In the genomic region with DNA sequence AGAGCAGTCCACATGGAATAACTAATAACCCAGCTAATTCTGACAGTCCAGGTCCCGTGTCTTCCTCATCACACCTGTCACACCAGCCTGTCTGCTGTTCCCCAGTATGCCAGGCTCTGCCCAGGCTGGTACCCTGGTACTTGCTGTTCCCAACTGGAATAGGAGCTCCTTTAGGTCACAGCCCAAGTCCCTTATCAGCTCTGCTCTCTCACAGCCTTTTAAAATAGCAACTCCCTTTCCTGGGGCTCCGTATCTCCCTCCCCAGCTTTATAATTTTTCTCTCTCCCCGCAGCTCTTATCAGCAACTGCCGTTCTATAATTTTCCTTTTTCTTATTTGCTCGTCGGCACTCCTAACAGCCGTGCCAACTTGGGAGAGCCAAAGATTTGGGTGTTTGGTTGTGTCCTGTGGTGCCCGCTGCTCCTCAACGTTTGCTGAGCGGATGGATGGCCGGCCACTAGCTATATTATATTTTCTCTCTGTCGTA, we compare ENCODE assay signal across 15 mouse cellular contexts. TPM values are rescaled to one million over a fixed set of nuclear protein-coding genes. Genes with fewer than 3 reads are reported as not detected.
DNase-seq lines count a peak whose midpoint lies in the region; ATAC-seq and TF ChIP-seq lines count a peak whose summit lies in the region.
"Had no signal": no experiment of that assay in that cellular context is flagged by ENCODE, and none has a peak within 500 bp of the region (broad histone marks: within the 10 kb centered on the region; RNA-seq: fewer than 3 reads in every experiment).

No protein-coding gene starts in this region.

- ATAC-seq in heart, embryonic 15.5 days (replicated peaks; ENCODE audit: insufficient number of reproducible peaks, insufficient read depth, low FRiP score, low read depth), result no peak; the same call in 1 of the 2 replicates
- peak; percentile 74 for ATAC-seq in liver, postnatal 0 days
- ATAC-seq in forebrain, embryonic 14.5 days, result no peak
- ATAC-seq: CD4-positive, CD25-positive, alpha-beta regulatory T cell, adult 4 months had no signal

- WGBS in heart, embryonic 15.5 days, result 22% methylated on average over 12 of the region's 12 CpGs
- whole genome bisulfite sequencing in liver, postnatal 0 days (ENCODE audit: insufficient replicate concordance), result 45% methylated on average over 12 of the region's 12 CpGs
- WGBS in forebrain, embryonic 14.5 days, result 94% methylated on average over 12 of the region's 12 CpGs

- H3K4me2 ChIP-seq in heart, embryonic 15.5 days, result peak overlapping the region; percentile 78
- peak overlapping the region; percentile 95 for H3K4me2 ChIP-seq in liver, postnatal 0 days (ENCODE audit: low read depth, low read length)
- H3K4me2 ChIP-seq in forebrain, embryonic 14.5 days (ENCODE audit: low read length), result no peak overlapping the region

- peak overlapping the region; percentile 65 for H3K4me3 ChIP-seq in heart, embryonic 15.5 days
- peak overlapping the region; percentile 89 for H3K4me3 ChIP-seq in liver, postnatal 0 days (ENCODE audit: low read depth, low read length)
- H3K4me3 ChIP-seq in forebrain, embryonic 14.5 days (ENCODE audit: low read depth, low read length), result no peak overlapping the region
- H3K4me3 ChIP-seq: midbrain, embryonic 12.5 days had no signal

- peak overlapping the region; percentile 53 for H3K9ac ChIP-seq in heart, embryonic 15.5 days
- peak overlapping the region; percentile 90 for H3K9ac ChIP-seq in liver, postnatal 0 days (replicated peaks)
- H3K9ac ChIP-seq in forebrain, embryonic 14.5 days (ENCODE audit: low read length), result no peak overlapping the region
- H3K9ac ChIP-seq: midbrain, embryonic 12.5 days had no signal

- H3K27ac ChIP-seq in heart, embryonic 15.5 days, result peak overlapping the region; percentile 97
- peak overlapping the region; percentile 84 for H3K27ac ChIP-seq in liver, postnatal 0 days (ENCODE audit: low read depth)
- H3K27ac ChIP-seq in forebrain, embryonic 14.5 days (ENCODE audit: low read depth, low read length), result no peak overlapping the region
- H3K27ac ChIP-seq: midbrain, embryonic 12.5 days had no signal

- peak; percentile 98 for TF ChIP-seq EP300 in liver, postnatal 0 days (IDR thresholded peaks at IDR 0.05; ENCODE audit: low read depth)

- H3K27me3 ChIP-seq in heart, embryonic 15.5 days, result no peaks in the 10 kb centered on the region
- H3K27me3 ChIP-seq in liver, postnatal 0 days (ENCODE audit: insufficient read depth, low read length), result no peaks in the 10 kb centered on the region
- no peaks in the 10 kb centered on the region for H3K27me3 ChIP-seq in forebrain, embryonic 14.5 days (replicated peaks; ENCODE audit: control insufficient read depth, insufficient read depth, low read length)
- H3K27me3 ChIP-seq: midbrain, embryonic 12.5 days had no signal

- TF ChIP-seq CTCF in liver, postnatal 0 days (IDR thresholded peaks at IDR 0.05; ENCODE audit: low read depth), result no peak

- H3K4me1 ChIP-seq in heart, embryonic 15.5 days (replicated peaks), result peaks cover 62% of the 10 kb centered on the region
- H3K4me1 ChIP-seq in liver, postnatal 0 days (ENCODE audit: insufficient read depth), result peaks cover 56% of the 10 kb centered on the region
- peaks cover 16% of the 10 kb centered on the region for H3K4me1 ChIP-seq in forebrain, embryonic 14.5 days (ENCODE audit: control insufficient read depth, insufficient read depth, low read length)

- DNase-seq in heart, adult 8-10 months (ENCODE audit: low spot score), result peak; percentile 62
- DNase-seq in heart, postnatal 4 days, result no peak
- DNase-seq in c-Kit-negative CD71-positive TER-119-positive erythroid progenitor cells, embryonic 14.5 days (ENCODE audit: low read depth, low spot score), result peak; percentile 77
- peak; percentile 58 for DNase-seq in liver, postnatal 0 days
- DNase-seq in adrenal gland, adult 18-20 months (ENCODE audit: low spot score in 2 of 2), result no peak
- DNase-seq in forebrain, embryonic 14.5 days (ENCODE audit: low spot score), result no peak
- DNase-seq in B cell, adult 2 months, result no peak
- DNase-seq: kidney, postnatal 25 days; thymus, postnatal 14 days had no signal

- peaks cover 13% of the 10 kb centered on the region; the same call in 1 of the 2 replicates for H3K36me3 ChIP-seq in heart, embryonic 15.5 days
- H3K36me3 ChIP-seq in liver, postnatal 0 days (replicated peaks; ENCODE audit: insufficient read depth, low read length), result peaks cover 11% of the 10 kb centered on the region
- H3K36me3 ChIP-seq in forebrain, embryonic 14.5 days (ENCODE audit: control insufficient read depth, insufficient read depth, low read length), result peaks cover 32% of the 10 kb centered on the region

- H3K9me3 ChIP-seq in heart, embryonic 15.5 days (replicated peaks), result no peaks in the 10 kb centered on the region
- no peaks in the 10 kb centered on the region for H3K9me3 ChIP-seq in liver, postnatal 0 days (ENCODE audit: low read length)
- no peaks in the 10 kb centered on the region for H3K9me3 ChIP-seq in forebrain, embryonic 14.5 days (replicated peaks; ENCODE audit: control insufficient read depth, low read length)
- H3K9me3 ChIP-seq: midbrain, embryonic 12.5 days had no signal

RNA-seq across cellular contexts. Expression of gene Adcy6, which starts 3.8 kb away (rescaled TPM):
- 100 to 1,000 TPM; 136 to 213 (median 183) TPM for total RNA-seq in heart, adult 8-10 months (2022)
- 100 to 1,000 TPM; 141 to 152 TPM for total RNA-seq in heart, postnatal 4 days (2021)
- 36.5 and 43.0 TPM in 2 replicates for polyA plus RNA-seq in heart, embryonic 15.5 days (2015; fragmentation: Nextera tagmentation; extraction: Ambion mirVana)
- 5.3 and 7.7 TPM in 2 replicates for polyA plus RNA-seq in liver, postnatal 0 days (2015; fragmentation: Nextera tagmentation; extraction: Ambion mirVana)
- 10 to 100 TPM; 48.7 to 83.1 TPM for total RNA-seq in adrenal gland, adult 18-20 months (2021)
- 6.4 and 10.4 TPM in 2 replicates for polyA plus RNA-seq in forebrain, embryonic 14.5 days (2014; fragmentation: Nextera tagmentation; extraction: Ambion mirVana)

RNA-seq across cellular contexts. Expression of gene Cacnb3, which starts 24.5 kb away (rescaled TPM):
- 1 to 10 TPM; 2.0 to 2.8 (median 2.6) TPM for total RNA-seq in heart, adult 8-10 months (2022)
- total RNA-seq in heart, postnatal 4 days (2021), result 10 to 100 TPM; 15.5 to 15.8 TPM
- 8.7 and 12.8 TPM in 2 replicates for polyA plus RNA-seq in heart, embryonic 15.5 days (2015; fragmentation: Nextera tagmentation; extraction: Ambion mirVana)
- 0.38 and 0.58 TPM in 2 replicates for polyA plus RNA-seq in liver, postnatal 0 days (2015; fragmentation: Nextera tagmentation; extraction: Ambion mirVana)
- 10 to 100 TPM; 11.9 to 14.3 TPM for total RNA-seq in adrenal gland, adult 18-20 months (2021)
- polyA plus RNA-seq in forebrain, embryonic 14.5 days (2014; fragmentation: Nextera tagmentation; extraction: Ambion mirVana), result 75.9 and 95.4 TPM in 2 replicates
- polyA plus RNA-seq: CD4-positive, CD25-positive, alpha-beta regulatory T cell, adult 4 months had no signal

RNA-seq across cellular contexts. Expression of gene 4930415O20Rik, which starts 35.3 kb away (rescaled TPM):
- total RNA-seq in heart, adult 8-10 months (2022), result 1 to 10 TPM; 1.6 to 4.2 (median 2.3) TPM
- not detected for total RNA-seq in heart, postnatal 4 days (2021)
- 0.40 and 0.74 TPM in 2 replicates for polyA plus RNA-seq in heart, embryonic 15.5 days (2015; fragmentation: Nextera tagmentation; extraction: Ambion mirVana)
- polyA plus RNA-seq in liver, postnatal 0 days (2015; fragmentation: Nextera tagmentation; extraction: Ambion mirVana), result not detected in 2 replicates
- 1 to 10 TPM in 1 of 2 experiments, not detected in 1; 1.2 TPM for total RNA-seq in adrenal gland, adult 18-20 months (2021)
- polyA plus RNA-seq in forebrain, embryonic 14.5 days (2014; fragmentation: Nextera tagmentation; extraction: Ambion mirVana), result not detected in 2 replicates
- total RNA-seq: left cerebral cortex, postnatal 36 days had no signal
- polyA plus RNA-seq: CD4-positive, CD25-positive, alpha-beta regulatory T cell, adult 4 months; embryonic facial prominence, embryonic 11.5 days; hindbrain, embryonic 11.5 days; midbrain, embryonic 12.5 days had no signal

RNA-seq across cellular contexts. Expression of gene Ccnt1, which starts 35.4 kb away (rescaled TPM):
- total RNA-seq in heart, adult 8-10 months (2022), result 10 to 100 TPM; 26.7 to 34.8 (median 30.0) TPM
- total RNA-seq in heart, postnatal 4 days (2021), result 10 to 100 TPM; 33.8 to 34.1 TPM
- 33.2 and 38.0 TPM in 2 replicates for polyA plus RNA-seq in heart, embryonic 15.5 days (2015; fragmentation: Nextera tagmentation; extraction: Ambion mirVana)
- 14.9 and 17.0 TPM in 2 replicates for polyA plus RNA-seq in liver, postnatal 0 days (2015; fragmentation: Nextera tagmentation; extraction: Ambion mirVana)
- 10 to 100 TPM; 52.5 to 65.9 TPM for total RNA-seq in adrenal gland, adult 18-20 months (2021)
- polyA plus RNA-seq in forebrain, embryonic 14.5 days (2014; fragmentation: Nextera tagmentation; extraction: Ambion mirVana), result 51.3 and 61.7 TPM in 2 replicates

RNA-seq across cellular contexts. Expression of gene Ddx23, which starts 56.6 kb away (rescaled TPM):
- 10 to 100 TPM; 53.2 to 61.7 (median 56.4) TPM for total RNA-seq in heart, adult 8-10 months (2022)
- total RNA-seq in heart, postnatal 4 days (2021), result 10 to 100 TPM; 57.6 to 59.6 TPM
- polyA plus RNA-seq in heart, embryonic 15.5 days (2015; fragmentation: Nextera tagmentation; extraction: Ambion mirVana), result 16.1 and 17.8 TPM in 2 replicates
- 4.7 and 9.2 TPM in 2 replicates for polyA plus RNA-seq in liver, postnatal 0 days (2015; fragmentation: Nextera tagmentation; extraction: Ambion mirVana)
- total RNA-seq in adrenal gland, adult 18-20 months (2021), result 10 to 100 TPM; 80.7 to 83.8 TPM
- polyA plus RNA-seq in forebrain, embryonic 14.5 days (2014; fragmentation: Nextera tagmentation; extraction: Ambion mirVana), result 18.2 and 24.3 TPM in 2 replicates

Comparison
In these comparisons a context has a peak if more than half of its experiments do, and no peak if none do; other contexts are left out.
1. DNase-seq: peak in heart, adult 8-10 months (single experiment), c-Kit-negative CD71-positive TER-119-positive erythroid progenitor cells, embryonic 14.5 days (single experiment) and liver, postnatal 0 days (single experiment); none in heart, postnatal 4 days (single experiment), adrenal gland, adult 18-20 months (0 of 2), forebrain, embryonic 14.5 days (single experiment) and B cell, adult 2 months (0 of 2).